In genomic region chr12:69644877-69645276, GRCm38 (mm10) we compare ENCODE assay signal across 8 mouse cellular contexts. TPM values are rescaled to one million over a fixed set of nuclear protein-coding genes. Genes with fewer than 3 reads are reported as not detected.
DNase-seq lines count a peak whose midpoint lies in the region; ATAC-seq lines count a peak whose summit lies in the region.

No protein-coding gene starts in this region.

- DNase-seq in frontal cortex, postnatal 25 days (ENCODE audit: low spot score in 2 of 2) = no peak
- peak; percentile 9 for DNase-seq in urinary bladder, postnatal 14 days (ENCODE audit: low spot score)
- DNase-seq in urinary bladder, postnatal 36 days (ENCODE audit: low spot score in 2 of 2) = no peak
- peak; percentile 75 to 76 for DNase-seq in left cerebral cortex, postnatal 14 days (ENCODE audit: low spot score in 2 of 2)
- DNase-seq in yolk sac, embryonic 10.5 days (ENCODE audit: low spot score) = no peak
- no peak for DNase-seq in thymus, adult 18-20 months
- no peak for DNase-seq in embryo, embryonic 10.5 days (ENCODE audit: low spot score)

- ATAC-seq in frontal cortex, adult (ENCODE audit: low TSS enrichment) = peak; percentile 47; the same call in 1 of the 2 replicates

- intact Hi-C loops in left cerebral cortex, postnatal 14 days (cut with DNase I) = no loop called here

RNA-seq across cellular contexts. Expression of gene Sos2, which starts 36.8 kb away (rescaled TPM):
- 10 to 100 TPM; 31.5 to 34.3 TPM for total RNA-seq in left cerebral cortex, postnatal 14 days (2021)

Comparison
In these comparisons a context has a peak if more than half of its experiments do, and no peak if none do; other contexts are left out.
1. DNase-seq: peak in urinary bladder, postnatal 14 days (single experiment) and left cerebral cortex, postnatal 14 days (2 of 2); none in frontal cortex, postnatal 25 days (0 of 2), urinary bladder, postnatal 36 days (0 of 2), yolk sac, embryonic 10.5 days (single experiment), thymus, adult 18-20 months (0 of 2) and embryo, embryonic 10.5 days (single experiment).